Mouse (Mus musculus) layer of hippocampus, postnatal 36 days (tissue): ENCODE results near the gene Camkmt. TPM values are rescaled to one million over a fixed set of nuclear protein-coding genes. Genes with fewer than 3 reads are reported as not detected.

Experiments
- DNase-seq, 2 experiments: peaks; one replicate each; pipeline ENCODE4 v3.0.0; 2022
- total RNA-seq, 2 experiments: library from RNA; stranded (reverse); gene quantifications; 2 replicates each; pipeline ENCODE4 v1.2.3; 2021

The Camkmt gene
- total RNA-seq, 2 experiments from 2014 or later: 12.5 to 13.5 TPM

- DNase-seq: no peak
Observed at GRCm38 (mm10) chr17:85089621-85090020, 731 bp upstream of the Camkmt start.

- DNase-seq: no peak
Observed at GRCm38 (mm10) chr17:85091762-85092161, 1.4 kb downstream of the Camkmt start.

- DNase-seq: no peak
Observed at GRCm38 (mm10) chr17:85096396-85096795, 6.0 kb downstream of the Camkmt start.

- DNase-seq: no peak
Observed at GRCm38 (mm10) chr17:85098677-85099323, 8.4 kb downstream of the Camkmt start.

GRCm38 (mm10) chr17:85100232-85100631 is 9.9 kb downstream of the Camkmt start:
- no peak for DNase-seq

GRCm38 (mm10) chr17:85101751-85102150 is 11.4 kb downstream of the Camkmt start:
- no peak for DNase-seq

- no peak for DNase-seq
Observed at GRCm38 (mm10) chr17:85103310-85103709, 13.0 kb downstream of the Camkmt start.

GRCm38 (mm10) chr17:85110640-85111039 is 20.3 kb downstream of the Camkmt start:
- DNase-seq: no peak

- no peak for DNase-seq
Observed at GRCm38 (mm10) chr17:85113441-85113840, 23.1 kb downstream of the Camkmt start.

- peak; percentile 37 to 54 for DNase-seq
Observed at GRCm38 (mm10) chr17:85116643-85117042, 26.3 kb downstream of the Camkmt start.

- DNase-seq: no peak
Observed at GRCm38 (mm10) chr17:85138393-85138792, 48.0 kb downstream of the Camkmt start.

- no peak for DNase-seq
Observed at GRCm38 (mm10) chr17:85141621-85142020, 51.3 kb downstream of the Camkmt start.

GRCm38 (mm10) chr17:85142495-85143111 is 52.3 kb downstream of the Camkmt start:
- DNase-seq: no peak

GRCm38 (mm10) chr17:85144141-85144540 is 53.8 kb downstream of the Camkmt start:
- no peak for DNase-seq

- no peak for DNase-seq
Observed at GRCm38 (mm10) chr17:85148348-85148747, 58.0 kb downstream of the Camkmt start.

GRCm38 (mm10) chr17:85149211-85149738 is 58.9 kb downstream of the Camkmt start:
- DNase-seq: no peak

GRCm38 (mm10) chr17:85151264-85151663 is 60.9 kb downstream of the Camkmt start:
- DNase-seq: no peak

GRCm38 (mm10) chr17:85158202-85158601 is 67.8 kb downstream of the Camkmt start:
- DNase-seq: no peak

- peak; percentile 36 to 40 for DNase-seq
Observed at GRCm38 (mm10) chr17:85159526-85159925, 69.2 kb downstream of the Camkmt start.

- no peak for DNase-seq
Observed at GRCm38 (mm10) chr17:85160786-85161185, 70.4 kb downstream of the Camkmt start.

- no peak for DNase-seq
Observed at GRCm38 (mm10) chr17:85162569-85163271, 72.4 kb downstream of the Camkmt start.

GRCm38 (mm10) chr17:85163272-85163610 is 72.9 kb downstream of the Camkmt start:
- no peak for DNase-seq

- no peak for DNase-seq
Observed at GRCm38 (mm10) chr17:85168761-85169160, 78.4 kb downstream of the Camkmt start.
